Mouse (Mus musculus) adrenal gland, adult (tissue): ENCODE data around the gene Snx29.
A peak's percentile ranks its signal among the peaks of the same experiment; 100 is the strongest.
"Not testable (repeated sequence)": the region's sequence is repeated elsewhere in the genome, so short reads cannot be mapped to it uniquely, and the experiment has no call there.

Source experiments
- DNase-seq, 2 experiments: peaks; one replicate each; pipeline ENCODE4 v3.0.0; 2022 to 2023; ENCODE audit warnings: low spot score in 1 of 2; ENCODE audit not compliant: inconsistent age in 2 of 2

The Snx29 gene

GRCm38 (mm10) chr16:11446977-11447376 is 124.3 kb downstream of the Snx29 start:
- no peak for DNase-seq

GRCm38 (mm10) chr16:11447905-11448304 is 125.2 kb downstream of the Snx29 start:
- no peak for DNase-seq

- DNase-seq: not testable (repeated sequence)
Observed at GRCm38 (mm10) chr16:11448696-11449095, 126.0 kb downstream of the Snx29 start.

- no peak for DNase-seq
Observed at GRCm38 (mm10) chr16:11449344-11449743, 126.6 kb downstream of the Snx29 start.

- DNase-seq: no peak
Observed at GRCm38 (mm10) chr16:11450626-11451025, 127.9 kb downstream of the Snx29 start.

- DNase-seq: no peak
Observed at GRCm38 (mm10) chr16:11454871-11455270, 132.2 kb downstream of the Snx29 start.

GRCm38 (mm10) chr16:11455545-11456140 is 132.9 kb downstream of the Snx29 start:
- DNase-seq: peak; percentile 10 to 74

GRCm38 (mm10) chr16:11456141-11456645 is 133.5 kb downstream of the Snx29 start:
- peak; percentile 24 to 61 for DNase-seq

- no peak for DNase-seq
Observed at GRCm38 (mm10) chr16:11457136-11457535, 134.4 kb downstream of the Snx29 start.

GRCm38 (mm10) chr16:11457609-11458350 is 135.1 kb downstream of the Snx29 start:
- peak in 1 of 2 experiments; percentile 32 for DNase-seq

- no peak for DNase-seq
Observed at GRCm38 (mm10) chr16:11460210-11460609, 137.5 kb downstream of the Snx29 start.

GRCm38 (mm10) chr16:11461612-11462011 is 138.9 kb downstream of the Snx29 start:
- DNase-seq: peak; percentile 32 to 50

- DNase-seq: peak; percentile 62 to 88
Observed at GRCm38 (mm10) chr16:11468533-11469179, 145.9 kb downstream of the Snx29 start.

- DNase-seq: no peak
Observed at GRCm38 (mm10) chr16:11469491-11469890, 146.8 kb downstream of the Snx29 start.

GRCm38 (mm10) chr16:11471246-11471645 is 148.5 kb downstream of the Snx29 start:
- no peak for DNase-seq

GRCm38 (mm10) chr16:11472852-11473251 is 150.1 kb downstream of the Snx29 start:
- DNase-seq: no peak

GRCm38 (mm10) chr16:11473474-11473873 is 150.8 kb downstream of the Snx29 start:
- DNase-seq: no peak

- DNase-seq: no peak
Observed at GRCm38 (mm10) chr16:11473893-11474505, 151.3 kb downstream of the Snx29 start.

- DNase-seq: no peak
Observed at GRCm38 (mm10) chr16:11475137-11475943, 152.6 kb downstream of the Snx29 start.

GRCm38 (mm10) chr16:11476314-11476713 is 153.6 kb downstream of the Snx29 start:
- no peak for DNase-seq

GRCm38 (mm10) chr16:11476968-11477367 is 154.3 kb downstream of the Snx29 start:
- DNase-seq: no peak
